Comparison of ENCODE assay signal across 10 mouse cellular contexts in the genomic region with DNA sequence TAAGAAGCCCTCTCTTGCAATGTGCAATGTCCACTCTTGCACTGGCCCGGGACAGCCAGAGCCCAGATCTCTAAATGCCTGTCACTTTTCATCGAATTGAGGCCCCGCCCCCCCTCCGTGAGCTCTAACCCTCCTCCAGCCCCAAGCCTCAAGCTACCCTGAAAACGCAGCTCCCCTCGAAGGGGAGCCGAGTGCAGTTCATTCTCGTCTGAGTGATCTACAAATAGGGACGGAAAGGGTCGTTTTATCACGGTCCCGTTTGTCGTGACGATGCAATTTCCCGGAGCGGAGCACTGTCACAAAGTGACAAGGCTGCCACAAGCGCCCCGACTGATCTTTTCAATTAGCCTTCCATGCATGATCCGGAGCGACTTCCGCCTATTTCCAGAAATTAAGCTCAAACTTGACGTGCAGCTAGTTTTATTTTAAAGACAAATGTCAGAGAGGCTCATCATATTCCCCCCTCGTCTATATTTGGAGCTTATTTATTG. TPM values are rescaled to one million over a fixed set of nuclear protein-coding genes. Genes with fewer than 3 reads are reported as not detected.
DNase-seq lines count a peak whose midpoint lies in the region; ATAC-seq lines count a peak whose summit lies in the region.
"Had no signal": no experiment of that assay in that cellular context is flagged by ENCODE, and none has a peak within 500 bp of the region (broad histone marks: within the 10 kb centered on the region; RNA-seq: fewer than 3 reads in every experiment).

No protein-coding gene starts in this region.

- no peak overlapping the region for H3K4me3 ChIP-seq in intestine, embryonic 14.5 days (ENCODE audit: low read depth, low read length)
- H3K4me3 ChIP-seq in intestine, embryonic 15.5 days (replicated peaks) = no peak overlapping the region
- H3K4me3 ChIP-seq in hindbrain, embryonic 14.5 days (replicated peaks; ENCODE audit: low read length) = peak overlapping the region; percentile 17
- H3K4me3 ChIP-seq in neural tube, embryonic 11.5 days (ENCODE audit: low read depth, low read length) = peak overlapping the region; percentile 24
- H3K4me3 ChIP-seq: stomach, embryonic 15.5 days had no signal

- no peak overlapping the region for H3K4me2 ChIP-seq in intestine, embryonic 14.5 days (ENCODE audit: low read length)
- H3K4me2 ChIP-seq in intestine, embryonic 15.5 days (replicated peaks) = no peak overlapping the region
- peak overlapping the region; percentile 41 for H3K4me2 ChIP-seq in hindbrain, embryonic 14.5 days (replicated peaks)
- H3K4me2 ChIP-seq in neural tube, embryonic 11.5 days (ENCODE audit: low read depth) = peak overlapping the region; percentile 71
- H3K4me2 ChIP-seq: stomach, embryonic 15.5 days had no signal

- H3K36me3 ChIP-seq in intestine, embryonic 14.5 days (ENCODE audit: control insufficient read depth, insufficient read depth, low read length) = no peaks in the 10 kb centered on the region
- no peaks in the 10 kb centered on the region for H3K36me3 ChIP-seq in intestine, embryonic 15.5 days
- no peaks in the 10 kb centered on the region for H3K36me3 ChIP-seq in hindbrain, embryonic 14.5 days (replicated peaks; ENCODE audit: control insufficient read depth, insufficient read depth)
- H3K36me3 ChIP-seq in neural tube, embryonic 11.5 days (ENCODE audit: control insufficient read depth, insufficient read depth, low read length) = 0 out of 2 replicates have a peak, but pooled peaks cover 2% of the 10 kb centered on the region
- H3K36me3 ChIP-seq: stomach, embryonic 15.5 days had no signal

- no peak overlapping the region for H3K9ac ChIP-seq in intestine, embryonic 14.5 days (ENCODE audit: low read length)
- H3K9ac ChIP-seq in intestine, embryonic 15.5 days = no peak overlapping the region
- H3K9ac ChIP-seq in hindbrain, embryonic 14.5 days = no peak overlapping the region
- peak overlapping the region; percentile 1 for H3K9ac ChIP-seq in neural tube, embryonic 11.5 days (ENCODE audit: low read length)
- H3K9ac ChIP-seq: stomach, embryonic 15.5 days had no signal

- under 1% methylated on average over 23 of the region's 23 CpGs for WGBS in intestine, embryonic 14.5 days
- WGBS in intestine, embryonic 15.5 days = 1% methylated on average over 23 of the region's 23 CpGs
- WGBS in hindbrain, embryonic 14.5 days = under 1% methylated on average over 23 of the region's 23 CpGs
- under 1% methylated on average over 23 of the region's 23 CpGs for WGBS in neural tube, embryonic 11.5 days

- H3K27me3 ChIP-seq in intestine, embryonic 14.5 days (replicated peaks; ENCODE audit: control insufficient read depth, insufficient read depth, low read length) = peaks cover 100% of the 10 kb centered on the region
- H3K27me3 ChIP-seq in intestine, embryonic 15.5 days (replicated peaks) = peaks cover 85% of the 10 kb centered on the region
- peaks cover 78% of the 10 kb centered on the region for H3K27me3 ChIP-seq in hindbrain, embryonic 14.5 days (ENCODE audit: control insufficient read depth, insufficient read depth, low read length)
- H3K27me3 ChIP-seq in neural tube, embryonic 11.5 days (ENCODE audit: control insufficient read depth, insufficient read depth, low read length) = peaks cover 57% of the 10 kb centered on the region

- no peak for ATAC-seq in intestine, embryonic 14.5 days (replicated peaks; ENCODE audit: low FRiP score, low TSS enrichment, low read depth)
- ATAC-seq in intestine, embryonic 15.5 days = no peak
- ATAC-seq in hindbrain, embryonic 14.5 days (ENCODE audit: low FRiP score) = no peak
- ATAC-seq in neural tube, embryonic 11.5 days (ENCODE audit: insufficient read depth, low FRiP score, low TSS enrichment) = no peak

- no peaks in the 10 kb centered on the region for H3K4me1 ChIP-seq in intestine, embryonic 14.5 days (replicated peaks; ENCODE audit: control insufficient read depth, insufficient read depth, low read length)
- H3K4me1 ChIP-seq in intestine, embryonic 15.5 days (replicated peaks) = no peaks in the 10 kb centered on the region
- no peaks in the 10 kb centered on the region for H3K4me1 ChIP-seq in hindbrain, embryonic 14.5 days (replicated peaks; ENCODE audit: control insufficient read depth, insufficient read depth, low read length)
- peaks cover 22% of the 10 kb centered on the region for H3K4me1 ChIP-seq in neural tube, embryonic 11.5 days (ENCODE audit: control insufficient read depth, insufficient read depth, low read length)
- H3K4me1 ChIP-seq: stomach, embryonic 15.5 days had no signal

- DNase-seq in intestine, embryonic 14.5 days (ENCODE audit: low spot score) = peak; percentile 68
- DNase-seq in cerebellum, postnatal 10 days = peak; percentile 80 to 84
- DNase-seq in hindbrain, embryonic 14.5 days (ENCODE audit: low spot score) = peak; percentile 61
- DNase-seq in neural tube, embryonic 11.5 days (ENCODE audit: low spot score) = peak; percentile 68
- DNase-seq in urinary bladder, postnatal 14 days (ENCODE audit: low spot score) = no peak
- DNase-seq in adrenal gland, postnatal 4 days (ENCODE audit: low spot score in 2 of 2) = no peak
- no peak for DNase-seq in gastrocnemius, adult 18-20 months (ENCODE audit: low spot score)

- no peak overlapping the region for H3K27ac ChIP-seq in intestine, embryonic 14.5 days (ENCODE audit: low read depth)
- H3K27ac ChIP-seq in intestine, embryonic 15.5 days = no peak overlapping the region
- peak overlapping the region; percentile 26; the same call in 1 of the 2 replicates for H3K27ac ChIP-seq in hindbrain, embryonic 14.5 days
- H3K27ac ChIP-seq in neural tube, embryonic 11.5 days (ENCODE audit: low read depth, low read length) = 0 out of 2 replicates have a peak overlapping the region, but pooled peaks have one; percentile 47
- H3K27ac ChIP-seq: stomach, embryonic 15.5 days had no signal

- H3K9me3 ChIP-seq in intestine, embryonic 14.5 days (ENCODE audit: control insufficient read depth, low read length) = no peaks in the 10 kb centered on the region
- no peaks in the 10 kb centered on the region for H3K9me3 ChIP-seq in intestine, embryonic 15.5 days
- H3K9me3 ChIP-seq in hindbrain, embryonic 14.5 days (ENCODE audit: control insufficient read depth, low read length) = no peaks in the 10 kb centered on the region
- H3K9me3 ChIP-seq in neural tube, embryonic 11.5 days (ENCODE audit: control insufficient read depth, low read length) = no peaks in the 10 kb centered on the region
- H3K9me3 ChIP-seq: stomach, embryonic 15.5 days had no signal

RNA-seq across cellular contexts. Expression of gene Pax6, which starts 13.4 kb away (rescaled TPM):
- polyA plus RNA-seq in intestine, embryonic 14.5 days (2014; fragmentation: Nextera tagmentation; extraction: Ambion mirVana) = 0.19 and 2.2 TPM in 2 replicates
- 2.3 and 2.8 TPM in 2 replicates for polyA plus RNA-seq in intestine, embryonic 15.5 days (2015; fragmentation: Nextera tagmentation; extraction: Ambion mirVana)
- 26.9 and 28.1 TPM in 2 replicates for polyA plus RNA-seq in hindbrain, embryonic 14.5 days (2014; fragmentation: Nextera tagmentation; extraction: Ambion mirVana)
- 28.2 and 30.7 TPM in 2 replicates for polyA plus RNA-seq in neural tube, embryonic 11.5 days (2014; fragmentation: Nextera tagmentation; extraction: Ambion mirVana)
- total RNA-seq in adrenal gland, postnatal 4 days (2021) = 1 to 10 TPM; 1.1 to 4.5 TPM
- not detected for total RNA-seq in gastrocnemius, adult 18-20 months (2021)
- total RNA-seq: liver, adult 2 months had no signal
- polyA plus RNA-seq: liver, adult 2 months had no signal

Comparison
In these comparisons a context has a peak if more than half of its experiments do, and no peak if none do; other contexts are left out.
1. DNase-seq: peak in intestine, embryonic 14.5 days (single experiment), cerebellum, postnatal 10 days (2 of 2), hindbrain, embryonic 14.5 days (single experiment) and neural tube, embryonic 11.5 days (single experiment); none in urinary bladder, postnatal 14 days (single experiment), adrenal gland, postnatal 4 days (0 of 2) and gastrocnemius, adult 18-20 months (single experiment).
2. H3K27ac ChIP-seq: peak in hindbrain, embryonic 14.5 days (single experiment) and neural tube, embryonic 11.5 days (single experiment); none in intestine, embryonic 14.5 days (single experiment) and intestine, embryonic 15.5 days (single experiment).
3. H3K4me2 ChIP-seq: peak in hindbrain, embryonic 14.5 days (single experiment) and neural tube, embryonic 11.5 days (single experiment); none in intestine, embryonic 14.5 days (single experiment) and intestine, embryonic 15.5 days (single experiment).
4. H3K4me3 ChIP-seq: peak in hindbrain, embryonic 14.5 days (single experiment) and neural tube, embryonic 11.5 days (single experiment); none in intestine, embryonic 14.5 days (single experiment) and intestine, embryonic 15.5 days (single experiment).